Mouse (Mus musculus) C2C12 (cell line): ENCODE results near the gene Cnot4.

Experiments used
- CTCF ChIP-seq: IDR thresholded peaks from one replicate; pipeline ENCODE4 v1.5.1; 2011; ENCODE audit not compliant: control insufficient read depth, insufficient read depth, insufficient read length
- MYOD1 ChIP-seq: IDR thresholded peaks from one replicate; pipeline ENCODE4 v1.6.1; 2011; ENCODE audit warnings: low read depth; ENCODE audit not compliant: control insufficient read depth, insufficient read length

DNA sequence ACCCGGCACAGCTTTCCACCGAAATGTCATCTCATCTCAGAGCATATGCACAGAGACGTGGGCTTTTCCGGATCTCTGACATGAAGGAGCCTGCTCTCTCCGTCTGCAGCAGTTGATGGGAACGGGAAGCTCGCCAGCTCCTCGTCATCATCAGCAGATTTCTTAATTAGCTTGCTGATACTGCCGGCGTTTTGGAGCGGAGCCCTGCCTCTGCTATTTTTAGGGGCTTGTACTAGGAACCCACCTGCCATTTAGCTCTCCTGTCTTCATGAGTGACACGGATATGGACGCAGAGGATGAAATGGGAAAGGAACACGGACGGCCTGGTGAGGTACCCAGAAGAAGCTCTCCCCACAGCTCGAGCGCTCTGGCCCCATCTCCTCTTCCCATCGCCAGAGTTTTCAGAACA lies 131.3 kb downstream of the Cnot4 start:
- TF ChIP-seq MYOD1 (no peak), CTCF (no peak)
